18 mouse cellular contexts compared by ENCODE assay signal in genomic region chr2:134974711-134975110, GRCm38 (mm10).
A peak's percentile ranks its signal among the peaks of the same experiment; 100 is the strongest.
DNase-seq lines count a peak whose midpoint lies in the region; TF ChIP-seq lines count a peak whose summit lies in the region.
"Had no signal": no experiment of that assay in that cellular context is flagged by ENCODE, and none has a peak within 500 bp of the region (broad histone marks: within the 10 kb centered on the region; RNA-seq: fewer than 3 reads in every experiment).

No protein-coding gene starts in this region.

- TF ChIP-seq POLR2A in kidney, adult 2 months (IDR thresholded peaks at IDR 0.05; ENCODE audit: low read depth, low read length), result no peak

- TF ChIP-seq CTCF in kidney, adult 2 months (conservative IDR thresholded peaks at IDR 0.05; ENCODE audit: insufficient read depth, insufficient read length, low read depth, low read length), result no peak

- no peaks in the 10 kb centered on the region for H3K27me3 ChIP-seq in kidney, adult 2 months (replicated peaks; ENCODE audit: control insufficient read depth, insufficient read depth, low read length)
- H3K27me3 ChIP-seq: embryonic facial prominence, embryonic 13.5 days; forebrain, embryonic 13.5 days; hindbrain, embryonic 12.5 days had no signal

- H3K4me1 ChIP-seq in kidney, adult 2 months (ENCODE audit: control insufficient read depth, insufficient read depth, low read length), result peaks cover 3% of the 10 kb centered on the region; the same call in 1 of the 2 replicates

- H3K4me3 ChIP-seq in kidney, adult 2 months (ENCODE audit: insufficient read depth, low read depth, low read length), result no peak overlapping the region
- H3K4me3 ChIP-seq: embryonic facial prominence, embryonic 13.5 days; forebrain, embryonic 13.5 days; gastrocnemius, adult 2 months; hindbrain, embryonic 12.5 days had no signal

- no peaks in the 10 kb centered on the region for H3K36me3 ChIP-seq in kidney, adult 2 months (ENCODE audit: control insufficient read depth, insufficient read depth, low read length)
- H3K36me3 ChIP-seq: embryonic facial prominence, embryonic 13.5 days; hindbrain, embryonic 12.5 days had no signal

- intact Hi-C loops in gastrocnemius, postnatal 36 days (cut with DNase I), result no loop called here

- H3K27ac ChIP-seq in kidney, adult 2 months (ENCODE audit: insufficient read depth, low read depth, low read length), result peak overlapping the region; percentile 38; the same call in 1 of the 2 replicates
- H3K27ac ChIP-seq: embryonic facial prominence, embryonic 13.5 days; forebrain, embryonic 13.5 days; gastrocnemius, adult 2 months; hindbrain, embryonic 12.5 days had no signal

- WGBS in kidney, adult 2 months, result 52% methylated on average over 6 of the region's 6 CpGs

- DNase-seq in kidney, adult 2 months, result no peak
- DNase-seq in kidney, postnatal 36 days, result no peak
- DNase-seq in NIH3T3 (ENCODE audit: low read depth), result peak; percentile 5
- peak; percentile 54 for DNase-seq in adipocyte (ENCODE audit: low spot score)
- peak; percentile 31 to 50 for DNase-seq in adrenal gland, postnatal 36 days
- no peak for DNase-seq in gastrocnemius, postnatal 36 days
- DNase-seq: cerebellum, adult 11 months; cerebellum, adult 8-10 months; cerebellum, postnatal 14 days; gastrocnemius, adult 2 months; gastrocnemius, postnatal 25 days; heart, adult 11 months; heart, postnatal 10 days; heart, postnatal 4 days; kidney, adult 11 months had no signal

Comparison
In these comparisons a context has a peak if more than half of its experiments do, and no peak if none do; other contexts are left out.
1. DNase-seq: peak in NIH3T3 (single experiment), adipocyte (single experiment) and adrenal gland, postnatal 36 days (2 of 2); none in kidney, adult 2 months (single experiment), kidney, postnatal 36 days (0 of 2) and gastrocnemius, postnatal 36 days (0 of 2).